Mouse (Mus musculus) left cerebral cortex, postnatal 4 days (tissue): ENCODE data around the gene Plcb1. TPM values are rescaled to one million over a fixed set of nuclear protein-coding genes. Genes with fewer than 3 reads are reported as not detected.
"Not testable (repeated sequence)": the region's sequence is repeated elsewhere in the genome, so short reads cannot be mapped to it uniquely, and the experiment has no call there.

ENCODE experiments used
- DNase-seq: peaks from one replicate; pipeline ENCODE4 v3.0.0-alpha.2; 2022
- intact Hi-C: fragments of 180-260 bp; cut with DNase I; formaldehyde crosslinking; loops from one replicate; pipeline ENCODE4 v1.15.1; 2025
- total RNA-seq, 2 experiments: library from RNA; stranded (reverse); gene quantifications; 2 replicates each; pipeline ENCODE4 v1.2.3; 2021

Plcb1 gene
- total RNA-seq, 2 experiments from 2014 or later, result 109 to 115 TPM

DNA sequence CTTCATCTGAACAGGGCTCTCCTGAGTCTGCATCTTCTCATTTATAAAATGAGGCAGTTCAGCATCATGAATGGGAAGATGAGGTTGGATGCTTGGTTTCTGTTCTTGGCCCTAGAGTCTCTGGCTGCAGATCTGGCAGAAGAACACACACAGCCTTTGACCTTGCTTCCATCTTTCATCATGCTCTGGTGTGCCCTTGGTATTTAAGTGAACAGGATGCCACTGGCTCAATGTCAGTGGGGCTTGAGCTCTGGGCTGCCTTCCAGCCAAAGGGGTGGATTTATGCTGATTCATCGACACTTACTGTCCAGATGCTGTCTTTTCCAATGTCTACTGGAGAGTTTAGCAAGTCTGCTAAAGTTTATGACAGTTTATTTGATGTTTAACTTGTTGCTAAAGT lies 161.0 kb downstream of the Plcb1 start:
- peak; percentile 27 for DNase-seq
- intact Hi-C loops, result no loop called here

DNA sequence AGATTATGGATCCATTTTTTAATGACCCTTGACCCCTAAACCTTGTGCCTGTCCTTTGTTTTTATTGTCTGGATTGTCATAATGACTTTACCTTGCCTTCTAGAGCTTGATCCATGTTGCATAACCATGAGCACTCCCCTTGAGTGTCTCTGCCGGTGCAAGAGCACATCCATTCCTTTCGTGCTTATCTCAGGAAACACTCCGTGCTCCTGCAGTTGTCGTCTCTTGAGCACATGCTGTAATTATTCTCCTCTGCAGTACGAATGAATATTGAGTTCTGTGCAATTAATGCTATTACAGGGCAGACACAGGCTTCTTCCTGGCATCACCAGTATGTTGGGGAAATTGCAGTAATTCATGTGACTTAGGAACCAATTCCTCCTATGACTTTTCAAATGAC lies 166.2 kb downstream of the Plcb1 start:
- DNase-seq, result no peak
- intact Hi-C loops, result no loop called here

DNA sequence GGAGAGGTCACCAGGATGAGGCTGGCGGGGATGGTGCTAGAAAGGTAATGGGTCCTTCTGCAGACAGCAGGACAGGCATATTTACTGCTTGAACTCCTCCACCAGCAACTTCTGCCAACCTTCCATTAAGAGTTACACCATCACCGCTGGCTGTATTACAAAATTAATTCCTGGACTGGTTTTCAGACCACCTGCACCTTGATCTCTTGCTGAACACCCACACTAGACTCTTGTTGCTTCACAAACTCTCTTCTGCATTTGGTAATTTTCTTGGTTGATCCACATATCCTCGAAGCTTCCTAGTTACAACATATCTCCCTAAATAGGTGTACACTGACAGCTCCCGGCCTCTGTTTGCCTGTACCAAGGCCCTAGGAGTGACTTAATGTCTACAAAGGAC lies 170.6 kb downstream of the Plcb1 start:
- DNase-seq, result no peak
- intact Hi-C loops, result no loop called here

DNA sequence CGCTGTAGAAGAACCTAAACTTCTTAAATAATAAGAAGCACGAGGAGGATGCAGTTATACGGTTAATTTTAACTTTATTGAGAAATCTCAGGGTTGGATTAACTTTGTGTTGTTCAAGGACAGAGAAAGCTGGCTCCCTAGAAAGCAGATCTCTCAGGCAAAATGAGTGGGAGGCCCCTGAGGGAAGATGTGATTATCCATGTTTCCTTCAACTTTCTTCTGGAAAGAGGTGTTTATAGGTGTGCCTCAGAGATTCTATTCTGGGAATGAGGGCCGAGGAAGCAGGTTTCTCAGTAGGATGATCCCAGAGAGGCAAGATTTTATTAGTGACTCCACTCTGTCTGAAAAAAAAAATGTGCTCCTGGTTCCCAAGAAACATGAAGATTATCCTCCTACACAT lies 180.3 kb downstream of the Plcb1 start:
- no peak for DNase-seq
- intact Hi-C loops, result no loop called here

DNA sequence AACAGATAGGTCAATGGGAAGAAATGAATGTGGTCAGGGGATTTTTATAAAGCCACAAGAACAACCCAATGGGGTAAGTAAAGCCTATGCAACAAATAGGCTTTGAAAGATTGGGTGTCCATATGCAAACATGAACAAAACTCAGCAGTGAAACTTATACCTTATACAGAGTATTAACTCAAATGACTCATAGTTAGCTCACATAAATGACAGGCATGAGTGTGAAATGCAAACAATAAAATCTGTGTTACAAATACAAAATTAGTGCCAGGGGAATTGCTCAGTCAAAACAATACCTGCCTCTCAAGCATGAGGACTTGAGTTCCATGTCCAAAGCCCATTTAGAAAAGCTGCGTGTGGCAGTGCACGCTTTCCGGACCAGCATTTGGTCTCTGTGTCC lies 182.5 kb downstream of the Plcb1 start:
- intact Hi-C loops, result no loop called here
- no peak for DNase-seq

DNA sequence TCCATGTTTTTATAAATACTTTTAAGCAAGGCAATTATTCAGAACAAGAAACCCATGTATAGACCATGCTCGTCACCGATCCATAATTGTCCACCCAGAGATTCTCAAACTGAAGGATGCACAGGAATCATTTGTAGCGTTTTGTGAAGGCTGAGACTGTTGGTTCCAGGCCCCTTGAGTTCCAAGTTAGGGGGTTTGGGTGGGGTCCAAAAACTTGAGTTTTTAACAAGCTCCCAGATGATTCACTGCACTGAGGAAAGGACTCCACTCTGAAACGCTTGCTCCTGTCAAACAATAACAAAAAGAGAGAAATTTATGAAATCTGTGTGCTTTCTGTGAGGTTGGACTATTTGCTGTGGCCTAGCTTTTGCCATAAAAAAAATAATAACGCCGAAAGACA lies 186.5 kb downstream of the Plcb1 start:
- no peak for DNase-seq
- intact Hi-C loops, result no loop called here

DNA sequence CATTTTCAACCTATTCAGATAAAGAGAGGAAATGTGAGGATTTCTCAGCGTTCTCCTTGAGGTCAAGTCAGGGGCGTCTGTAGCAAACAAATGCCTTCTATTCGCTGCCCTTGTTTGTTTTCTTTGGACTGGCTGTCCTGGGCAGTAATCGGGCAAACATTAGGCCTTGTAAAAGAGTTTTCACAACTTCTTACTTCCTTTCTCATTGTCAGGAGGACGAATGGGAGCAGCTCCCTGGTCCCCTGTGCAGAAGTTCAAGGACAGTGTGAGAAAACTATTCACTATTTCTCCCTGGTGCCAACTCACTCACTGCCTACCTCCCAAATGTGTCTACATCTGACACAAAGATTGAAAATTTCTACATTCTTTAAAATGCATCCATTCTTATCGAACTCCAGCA lies 188.8 kb downstream of the Plcb1 start:
- intact Hi-C loops, result no loop called here
- DNase-seq, result no peak

DNA sequence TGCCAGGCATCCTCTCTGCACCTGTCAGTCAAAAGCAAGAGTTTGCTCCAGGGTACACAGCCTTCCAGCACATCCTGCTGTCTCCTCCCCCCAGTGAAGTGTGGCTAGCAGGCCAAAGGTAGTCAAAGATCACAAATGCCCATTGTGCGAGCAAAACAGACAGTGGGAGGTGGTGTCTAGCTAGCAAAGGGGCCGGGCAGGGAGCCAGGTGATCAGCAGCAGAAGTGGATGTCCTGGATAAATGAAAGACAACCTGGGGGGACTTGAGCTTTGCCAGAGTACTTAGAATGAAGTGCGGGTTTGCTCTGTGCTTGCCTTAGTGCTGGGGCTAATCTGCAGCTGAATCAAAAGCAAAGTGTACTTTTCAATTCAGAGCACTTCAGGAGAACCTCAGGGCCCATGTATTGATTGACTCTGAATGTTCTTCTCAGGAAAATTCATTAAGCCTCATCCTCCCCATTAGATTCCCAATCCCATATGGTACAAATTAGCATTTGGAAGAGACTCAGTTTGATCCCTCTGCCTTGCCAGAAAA lies 191.0 kb downstream of the Plcb1 start:
- intact Hi-C loops, result no loop called here
- peak; percentile 80 for DNase-seq

DNA sequence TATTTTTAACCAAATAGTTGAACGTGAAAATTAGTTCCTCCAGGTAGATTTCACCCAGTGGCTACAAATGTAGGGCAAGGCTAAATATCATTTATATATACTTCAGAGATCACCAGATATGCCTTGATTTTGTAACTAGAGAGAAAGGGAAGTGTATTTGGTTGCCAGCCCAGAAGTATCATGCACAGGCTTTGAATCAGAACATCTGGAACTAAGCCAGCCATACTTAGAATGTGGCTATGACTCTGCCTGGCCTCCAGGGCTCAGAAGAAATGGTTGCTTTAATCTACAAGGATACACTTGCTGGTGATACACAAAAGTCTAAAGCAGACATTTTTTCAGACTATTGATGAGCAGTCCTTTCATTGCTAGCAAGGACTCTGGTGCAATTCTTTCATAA lies 191.8 kb downstream of the Plcb1 start:
- DNase-seq, result no peak
- intact Hi-C loops, result no loop called here

DNA sequence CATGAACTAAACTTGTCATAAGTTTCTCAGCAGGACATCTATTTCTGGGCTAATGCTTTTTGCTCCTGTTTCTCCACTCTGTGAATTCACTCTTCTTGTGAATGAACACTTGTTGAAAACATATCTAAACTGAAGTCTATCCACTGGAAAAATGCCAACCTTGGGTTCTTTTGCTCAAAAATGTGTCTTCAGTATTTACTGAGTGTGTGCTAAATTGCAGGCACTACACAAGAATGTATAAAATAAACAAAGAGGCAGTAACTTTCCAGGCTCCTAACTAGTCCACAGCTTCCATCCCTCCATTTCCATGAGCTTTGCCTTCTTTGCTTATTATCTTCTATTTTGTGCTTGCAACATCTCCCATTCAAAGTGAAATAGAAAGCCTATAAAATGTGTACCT lies 195.5 kb downstream of the Plcb1 start:
- intact Hi-C loops, result no loop called here
- no peak for DNase-seq

DNA sequence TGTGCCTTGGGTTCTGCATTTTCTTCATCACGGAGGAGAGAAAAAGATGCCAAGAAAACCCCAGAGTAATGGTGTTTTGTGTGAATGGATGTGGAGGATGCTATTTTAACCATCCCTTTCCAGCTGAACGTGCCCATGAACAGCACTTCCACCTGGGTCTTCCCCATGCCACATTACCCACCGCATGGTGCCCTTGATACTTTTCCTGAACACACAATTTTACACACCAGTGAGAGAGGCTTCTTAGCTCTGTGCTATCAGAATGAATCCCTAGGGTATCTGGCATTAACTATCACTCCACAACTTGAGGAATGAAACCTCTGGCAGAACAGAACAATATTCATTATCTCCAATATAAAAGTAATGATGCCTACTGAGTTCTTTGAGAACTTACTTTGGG lies 199.0 kb downstream of the Plcb1 start:
- no peak for DNase-seq
- intact Hi-C loops, result no loop called here

DNA sequence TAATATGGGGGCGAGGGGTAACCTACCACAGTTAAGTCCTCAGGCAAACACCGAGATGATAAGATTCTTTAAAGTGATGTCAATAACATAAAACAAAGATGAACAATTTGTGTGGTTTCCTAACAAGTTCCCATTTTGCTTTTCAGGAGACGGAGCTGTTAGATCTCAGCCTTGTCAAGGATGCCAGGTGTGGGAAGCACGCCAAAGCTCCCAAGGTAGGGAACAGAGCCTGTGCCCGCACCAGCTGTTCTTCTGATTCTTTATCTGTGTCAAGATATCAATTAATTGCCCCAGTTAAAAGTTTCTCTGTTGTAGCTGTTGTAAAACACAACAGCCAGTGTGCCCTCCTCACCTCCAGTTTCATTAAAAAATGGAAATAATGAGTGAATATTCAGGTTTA lies 202.1 kb downstream of the Plcb1 start:
- intact Hi-C loops, result no loop called here

DNA sequence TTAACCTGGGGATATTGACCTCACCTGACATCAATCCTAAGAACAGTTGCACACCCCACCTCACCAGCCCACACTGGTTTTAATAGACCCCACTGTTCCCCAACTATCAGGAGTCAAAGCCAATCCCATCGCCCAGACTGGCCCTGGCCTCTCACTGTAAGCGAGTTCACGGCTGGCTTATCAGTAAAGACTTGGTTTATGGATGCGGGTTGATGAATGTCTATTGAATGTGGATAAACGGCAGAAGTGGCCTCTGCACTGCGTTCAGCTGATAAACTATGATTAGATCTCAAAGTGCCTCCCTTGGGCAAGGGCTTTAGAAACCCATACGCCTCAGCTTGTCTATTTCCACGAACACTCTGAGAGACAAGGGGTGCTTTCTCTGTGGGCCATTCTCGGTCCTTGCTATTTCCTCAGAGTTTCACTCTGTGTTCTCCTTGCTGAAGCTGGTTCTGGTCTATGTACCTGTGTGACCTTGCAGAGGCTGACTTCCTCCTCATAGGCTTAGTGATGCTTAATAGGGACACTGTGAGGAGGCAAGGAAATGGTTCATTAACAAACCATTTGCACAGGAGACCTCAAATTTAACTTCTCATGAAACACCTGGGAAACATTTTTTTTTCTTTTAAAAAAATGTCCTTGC lies 203.9 kb downstream of the Plcb1 start:
- intact Hi-C loops, result loop anchor here (10.0 kb wide), 1 partner anchor 335 kb away; no protein-coding TSS in a partner anchor

More for the DNA sequence above, 202.1 kb downstream of the Plcb1 start:
- peak; percentile 72 for DNase-seq

DNA sequence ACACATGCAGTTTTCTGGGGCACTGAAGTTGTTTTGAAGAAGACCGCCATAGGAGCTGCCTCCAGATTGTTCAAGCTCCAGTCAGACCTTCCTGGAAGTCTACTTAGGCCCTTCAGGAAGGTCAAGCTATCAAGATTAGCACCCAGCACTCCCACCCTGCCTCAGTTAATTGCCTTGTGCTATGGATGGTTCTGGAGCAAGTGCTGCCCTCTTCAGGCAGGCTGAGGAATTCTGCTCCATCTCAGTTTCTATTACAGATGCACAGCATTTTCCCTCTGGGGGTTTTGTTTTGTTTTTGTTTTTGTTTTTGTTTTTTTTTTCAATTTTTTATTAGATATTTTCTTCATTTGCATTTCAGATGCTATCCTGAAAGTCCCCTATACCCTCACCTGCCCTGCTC lies 221.3 kb downstream of the Plcb1 start:
- intact Hi-C loops, result loop anchor here (10.0 kb wide), 1 partner anchor 222 kb away; the partner anchor contains the start of gene Plcb1
- DNase-seq, result no peak

More for the DNA sequence above, 203.9 kb downstream of the Plcb1 start:
- DNase-seq, result no peak

DNA sequence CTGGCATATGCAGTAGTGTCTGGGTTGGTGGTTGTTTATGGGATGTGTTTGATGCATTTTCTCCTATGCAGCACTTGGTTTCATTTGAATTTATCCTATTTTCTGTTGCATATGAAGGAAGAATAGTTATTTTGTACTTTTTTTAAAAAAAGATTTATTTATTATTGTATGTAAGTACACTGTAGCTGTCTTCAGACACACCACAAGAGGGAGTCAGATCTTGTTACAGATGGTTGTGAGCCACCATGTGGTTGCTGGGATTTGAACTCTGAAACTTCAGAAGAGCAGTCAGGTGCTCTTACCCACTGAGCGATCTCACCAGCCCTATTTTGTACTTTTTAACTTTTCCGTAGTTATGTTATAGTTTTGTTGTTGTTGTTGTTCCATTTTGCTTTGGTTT lies 222.0 kb downstream of the Plcb1 start:
- DNase-seq, result not testable (repeated sequence)
- intact Hi-C loops, result loop anchor here (10.0 kb wide), 1 partner anchor 223 kb away; the partner anchor contains the start of gene Plcb1

DNA sequence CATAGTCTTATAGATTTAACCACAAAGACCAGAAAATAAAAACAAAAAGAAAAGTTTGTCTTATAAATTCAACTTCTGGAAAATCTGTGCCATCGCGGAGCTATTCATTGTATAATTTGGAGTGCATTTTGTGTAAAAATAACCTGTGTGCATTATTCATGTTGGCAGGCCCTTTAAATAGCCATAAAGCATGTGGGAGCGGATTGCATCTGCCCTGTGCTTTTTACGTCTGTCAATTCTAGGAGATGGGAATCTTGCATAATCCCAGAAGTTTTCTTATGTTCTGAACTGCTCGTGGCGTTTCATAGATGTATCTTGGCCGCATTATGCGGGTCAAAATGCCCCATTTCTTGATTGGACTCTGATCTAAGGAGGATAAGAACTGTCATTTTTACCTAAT lies 224.5 kb downstream of the Plcb1 start:
- no peak for DNase-seq
- intact Hi-C loops, result no loop called here

DNA sequence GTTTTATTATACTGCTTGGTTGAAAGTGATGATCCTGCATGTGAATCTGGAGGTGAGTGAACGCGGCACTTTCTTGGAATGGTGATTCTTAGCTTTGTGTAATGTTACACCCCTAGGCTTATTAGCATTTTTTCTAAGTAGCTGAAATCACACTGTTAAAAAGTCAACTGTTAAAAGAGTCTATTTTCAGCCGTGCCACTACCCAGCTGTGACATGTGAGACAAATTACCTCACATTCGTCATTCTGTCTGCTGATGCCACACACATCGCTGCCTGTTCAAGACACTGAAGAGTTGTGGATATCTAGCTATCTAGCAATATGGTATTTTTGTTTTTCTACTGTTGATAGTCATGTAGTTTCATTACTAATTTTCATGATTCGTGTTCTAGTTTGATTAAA lies 229.6 kb downstream of the Plcb1 start:
- no peak for DNase-seq
- intact Hi-C loops, result no loop called here

DNA sequence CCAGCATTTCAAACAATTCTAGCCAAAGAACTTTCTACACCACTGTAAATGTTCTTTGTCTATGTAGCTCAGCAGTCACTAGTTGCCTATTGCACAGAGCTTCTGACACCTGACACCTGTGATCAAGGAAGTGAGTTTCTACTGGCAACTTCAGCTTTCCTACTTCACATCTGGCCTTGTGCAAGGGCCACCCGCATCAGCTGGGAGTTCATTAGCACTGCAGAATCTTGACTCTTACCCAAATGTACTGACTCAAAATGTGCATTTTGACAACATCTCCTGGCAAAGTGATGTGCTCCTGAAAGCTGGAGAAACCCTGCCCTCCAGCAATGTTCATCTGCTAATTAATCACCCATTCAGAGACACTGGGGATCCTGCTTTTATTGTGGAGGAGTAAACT lies 232.4 kb downstream of the Plcb1 start:
- DNase-seq, result no peak
- intact Hi-C loops, result no loop called here

DNA sequence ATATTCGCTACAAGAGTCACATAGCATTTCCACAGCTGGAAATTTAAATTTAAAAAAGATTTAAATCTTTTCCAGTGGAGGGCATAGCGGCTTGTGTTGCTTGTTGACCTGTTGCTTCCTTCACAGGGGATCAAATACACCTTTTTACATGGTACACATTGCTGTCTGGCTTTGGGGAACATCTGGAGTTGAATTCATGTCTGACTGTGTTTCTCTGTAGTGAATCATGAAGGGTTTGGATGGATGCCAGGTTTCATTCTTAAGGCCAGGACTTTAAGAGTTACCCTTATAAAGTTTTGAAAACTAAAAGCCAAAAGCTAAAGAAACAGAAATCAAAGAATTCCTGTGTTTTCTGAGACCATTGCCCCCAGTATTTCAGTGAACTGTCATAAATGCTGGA lies 232.8 kb downstream of the Plcb1 start:
- intact Hi-C loops, result no loop called here
- no peak for DNase-seq

DNA sequence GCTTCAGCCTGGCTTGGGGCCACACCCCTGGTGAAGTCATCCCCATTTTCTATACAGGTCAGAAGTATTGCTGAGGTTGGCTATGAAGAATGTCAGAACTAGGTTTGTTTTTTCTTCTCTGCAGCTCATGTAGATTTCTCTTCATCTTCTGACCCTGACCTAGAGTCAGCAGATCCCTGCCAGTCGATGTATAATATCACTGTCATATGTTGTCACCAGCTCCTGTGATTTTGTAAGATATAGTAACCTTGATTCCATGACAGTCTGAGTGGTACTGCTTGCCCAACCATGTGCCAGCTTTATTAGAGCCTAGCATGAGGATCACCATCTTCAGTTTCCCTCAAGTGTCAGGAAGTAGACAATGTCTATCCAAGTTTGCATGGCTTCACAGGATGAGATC lies 233.7 kb downstream of the Plcb1 start:
- intact Hi-C loops, result no loop called here
- DNase-seq, result no peak

DNA sequence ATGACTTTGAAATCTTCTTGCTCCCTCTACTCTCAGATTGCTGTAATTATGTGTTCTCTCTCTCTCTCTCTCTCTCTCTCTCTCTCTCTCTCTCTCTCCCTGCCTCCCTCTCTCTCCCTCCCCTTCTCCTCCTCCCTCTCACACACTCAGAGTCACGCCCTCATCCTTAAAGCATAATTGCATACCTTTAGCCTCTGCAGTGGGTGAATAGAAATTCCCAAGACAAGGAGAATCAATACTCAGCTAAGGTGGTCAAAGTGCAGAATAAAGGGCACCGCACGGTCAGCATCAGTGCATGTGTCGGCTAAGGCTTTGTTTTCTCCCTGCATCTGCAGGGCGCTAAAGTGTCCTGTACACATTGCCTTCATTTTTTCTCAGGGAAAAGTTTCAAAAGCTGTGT lies 243.4 kb downstream of the Plcb1 start:
- intact Hi-C loops, result no loop called here
- no peak for DNase-seq

DNA sequence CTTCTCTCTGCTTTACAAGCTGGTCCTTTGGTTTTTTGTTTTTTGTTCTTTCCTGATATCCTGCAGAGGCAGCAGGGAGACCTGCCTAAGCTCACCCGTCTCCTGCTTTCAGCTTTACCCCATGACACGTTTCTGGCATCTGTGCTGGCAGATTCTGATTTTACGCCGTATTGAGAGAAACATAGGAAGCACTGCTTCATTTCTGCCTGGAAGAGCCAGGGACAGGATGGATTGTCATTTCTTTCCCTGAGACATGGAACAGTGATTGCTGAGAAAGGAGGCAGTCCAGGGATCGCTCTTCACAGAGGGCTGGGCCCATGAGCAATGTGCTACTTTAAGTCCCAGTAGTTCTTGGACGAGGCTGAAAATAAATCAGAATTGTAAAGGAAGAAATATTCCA lies 243.8 kb downstream of the Plcb1 start:
- peak; percentile 28 for DNase-seq
- intact Hi-C loops, result loop anchor here (10.0 kb wide), 1 partner anchor 295 kb away; no protein-coding TSS in a partner anchor
